Mouse (Mus musculus): ENCODE results near the gene Armh3.
"Not testable (repeated sequence)": the region's sequence is repeated elsewhere in the genome, so short reads cannot be mapped to it uniquely, and the experiment has no call there.

DNA sequence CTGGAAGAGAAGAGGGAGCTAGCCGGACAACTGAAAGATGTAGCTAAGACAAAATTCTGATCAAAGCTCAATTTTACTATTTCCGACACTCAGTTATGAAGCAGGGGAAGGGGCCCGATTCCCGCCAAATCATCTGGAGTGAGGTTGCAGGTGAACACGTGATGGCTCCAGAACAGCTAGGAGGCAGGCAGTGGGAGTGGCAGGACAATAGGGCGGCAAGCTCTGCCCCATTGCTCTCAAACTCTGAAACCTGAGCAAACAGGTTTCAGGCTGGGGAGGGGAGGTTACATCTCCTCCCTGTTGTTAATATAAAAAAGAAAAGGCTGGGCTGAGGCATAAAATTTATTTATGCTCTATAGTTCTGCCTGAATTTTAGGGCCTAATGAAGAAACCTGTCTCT, 4.8 kb downstream of the Armh3 start:
- TF ChIP-seq CTCF (IDR thresholded peaks at IDR 0.05; ENCODE audit: borderline replicate concordance, control insufficient read depth, extremely low read depth, insufficient read depth, low read length, poor library complexity); POLR2A (IDR thresholded peaks at IDR 0.05; ENCODE audit: control insufficient read depth, extremely low read depth, insufficient read depth, low read length, poor library complexity): not testable (repeated sequence)

Data from thymus, adult 2 months (tissue).